Mouse (Mus musculus): ENCODE results near the gene Rabgap1l.

GRCm38 (mm10) chr1:160713887-160714286 lies 79.1 kb downstream of the Rabgap1l start:
- TF ChIP-seq CTCF (IDR thresholded peaks at IDR 0.05; ENCODE audit: extremely low read depth, insufficient read depth, low read length), result no peak
- no peak for TF ChIP-seq POLR2A (IDR thresholded peaks at IDR 0.05; ENCODE audit: extremely low read depth, insufficient read depth, low read length)

Measured in cortical plate, adult 2 months (tissue).